Mouse (Mus musculus): ENCODE results near the gene Adm2. TPM values are rescaled to one million over a fixed set of nuclear protein-coding genes. Genes with fewer than 3 reads are reported as not detected.

Gene Adm2
- polyA plus RNA-seq, 1 experiment from 2014 or later, result not detected

DNA sequence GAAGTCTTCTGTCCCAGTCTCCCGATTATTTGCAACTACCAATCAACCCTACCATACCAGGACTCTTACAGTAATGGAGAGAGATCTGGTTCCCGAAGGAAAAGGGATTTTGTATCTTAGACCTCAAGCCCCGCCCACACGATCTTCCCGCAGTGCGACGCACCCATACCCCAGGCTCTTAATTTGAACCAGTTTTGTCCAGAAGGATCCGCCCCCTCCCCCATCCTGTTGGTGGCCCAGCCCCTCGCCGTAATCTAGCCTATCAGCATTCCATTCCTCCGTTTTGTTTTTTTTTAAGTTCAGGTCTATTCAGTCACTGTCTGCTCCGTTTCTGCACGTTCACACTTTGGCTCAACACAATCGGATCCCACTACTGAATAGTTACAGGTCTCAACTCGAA, 33.9 kb downstream of the Adm2 start:
- Histone ChIP-seq H3K4me3 (ENCODE audit: low read depth, low read length) (peak overlapping the region; percentile 74), H3K9ac (ENCODE audit: low read length) (peak overlapping the region; percentile 82), H3K9me3 (ENCODE audit: control insufficient read depth, low read length) (no peaks in the 10 kb centered on the region), H3K4me2 (peak overlapping the region; percentile 85), H3K27ac (ENCODE audit: low read depth, low read length) (0 out of 2 replicates have a peak overlapping the region, but pooled peaks have one; percentile 69), H3K36me3 (ENCODE audit: control insufficient read depth, insufficient read depth, low read length) (peaks cover 15% of the 10 kb centered on the region), H3K27me3 (ENCODE audit: control insufficient read depth, insufficient read depth, low read length) (no peaks in the 10 kb centered on the region), H3K4me1 (ENCODE audit: control insufficient read depth, insufficient read depth, low read length) (peaks cover 14% of the 10 kb centered on the region)
- DNase-seq (ENCODE audit: low spot score, missing footprints) (peak; percentile 98), ATAC-seq (ENCODE audit: low FRiP score) (peak; percentile 75)
- under 1% methylated on average over 15 of the region's 15 CpGs for WGBS

DNA sequence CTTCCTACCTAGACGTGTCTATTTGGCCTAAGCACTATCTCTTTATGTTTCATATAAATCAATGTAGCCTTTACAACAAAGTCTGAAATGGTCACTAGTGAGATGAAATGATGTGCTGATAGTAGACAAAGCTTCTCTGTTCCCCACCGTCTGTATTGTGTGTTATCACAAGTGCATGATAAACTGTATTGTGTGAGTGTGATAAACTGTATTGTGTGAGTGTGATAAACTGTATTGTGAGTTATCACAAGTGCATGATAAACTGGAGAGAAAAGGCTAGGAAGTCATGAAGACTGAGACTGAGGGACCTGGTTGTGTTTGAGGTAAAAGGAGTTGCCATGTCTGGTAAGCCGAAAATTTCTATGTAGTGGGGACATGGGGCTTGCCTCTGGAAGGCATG, 36.3 kb downstream of the Adm2 start:
- ATAC-seq (ENCODE audit: low FRiP score), result no peak

DNA sequence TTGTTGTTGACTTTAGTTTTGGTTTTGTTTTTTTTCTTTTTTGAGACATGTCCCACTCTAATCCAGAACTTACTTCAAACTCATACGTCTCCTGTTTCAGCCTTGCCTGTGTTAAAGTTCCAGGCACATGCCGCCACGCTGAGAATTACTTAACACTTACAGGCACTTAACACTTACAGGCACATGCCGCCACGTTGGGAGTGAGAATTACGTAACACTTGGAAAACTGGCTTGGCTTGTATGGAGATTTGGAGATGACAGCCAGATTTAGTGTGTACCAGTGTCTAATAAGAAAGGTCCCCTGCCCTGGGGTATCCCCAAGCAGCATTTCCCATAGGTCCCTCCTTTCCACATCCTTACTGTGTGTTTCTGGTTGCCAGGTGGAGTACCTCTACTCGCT, 40.5 kb downstream of the Adm2 start:
- H3K9ac ChIP-seq (ENCODE audit: low read length), result no peak overlapping the region
- H3K36me3 ChIP-seq (ENCODE audit: control insufficient read depth, insufficient read depth, low read length), result peaks cover 28% of the 10 kb centered on the region
- no peak overlapping the region for H3K4me2 ChIP-seq
- no peaks in the 10 kb centered on the region for H3K27me3 ChIP-seq (ENCODE audit: control insufficient read depth, insufficient read depth, low read length)
- H3K27ac ChIP-seq (ENCODE audit: low read depth, low read length), result no peak overlapping the region
- ATAC-seq (ENCODE audit: low FRiP score) (no peak), DNase-seq (ENCODE audit: low spot score, missing footprints) (no peak)
- H3K4me3 ChIP-seq (ENCODE audit: low read depth, low read length), result no peak overlapping the region
- no peaks in the 10 kb centered on the region for H3K4me1 ChIP-seq (ENCODE audit: control insufficient read depth, insufficient read depth, low read length)
- 95% methylated on average over 7 of the region's 7 CpGs for WGBS
- H3K9me3 ChIP-seq (ENCODE audit: control insufficient read depth, low read length), result no peaks in the 10 kb centered on the region

More for the DNA sequence above, 36.3 kb downstream of the Adm2 start:
- Histone ChIP-seq H3K9ac (ENCODE audit: low read length) (no peak overlapping the region), H3K27me3 (ENCODE audit: control insufficient read depth, insufficient read depth, low read length) (no peaks in the 10 kb centered on the region), H3K9me3 (ENCODE audit: control insufficient read depth, low read length) (no peaks in the 10 kb centered on the region), H3K36me3 (ENCODE audit: control insufficient read depth, insufficient read depth, low read length) (peaks cover 3% of the 10 kb centered on the region), H3K4me1 (ENCODE audit: control insufficient read depth, insufficient read depth, low read length) (peaks cover 14% of the 10 kb centered on the region), H3K27ac (ENCODE audit: low read depth, low read length) (no peak overlapping the region), H3K4me3 (ENCODE audit: low read depth, low read length) (no peak overlapping the region), H3K4me2 (no peak overlapping the region)
- no peak for DNase-seq (ENCODE audit: low spot score, missing footprints)
- 95% methylated on average over 3 of the region's 3 CpGs for WGBS

DNA sequence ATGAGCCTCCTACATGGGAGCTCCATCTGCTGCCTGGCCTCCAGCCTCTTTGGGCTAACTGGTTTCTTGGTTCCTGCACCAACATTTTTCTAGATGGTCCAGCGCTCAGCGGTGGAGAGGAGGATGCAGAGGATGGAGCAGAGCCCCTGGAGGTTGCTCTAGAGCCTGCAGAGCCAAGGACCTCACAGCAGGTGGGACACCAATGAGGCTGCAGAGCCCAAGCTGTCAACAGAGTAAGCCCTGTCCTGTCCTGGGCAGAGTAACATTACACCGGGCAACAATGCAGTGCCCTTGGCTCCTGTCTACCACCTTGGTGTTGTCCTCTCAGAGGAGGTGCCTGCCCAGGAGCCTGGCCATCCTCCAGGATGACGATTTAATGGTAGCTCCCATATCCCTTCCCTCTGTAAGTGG, 42.6 kb downstream of the Adm2 start:
- no peak overlapping the region for H3K4me3 ChIP-seq (ENCODE audit: low read depth, low read length)
- DNase-seq (ENCODE audit: low spot score, missing footprints), result no peak
- H3K27me3 ChIP-seq (ENCODE audit: control insufficient read depth, insufficient read depth, low read length), result no peaks in the 10 kb centered on the region
- no peak overlapping the region for H3K27ac ChIP-seq (ENCODE audit: low read depth, low read length)
- H3K9me3 ChIP-seq (ENCODE audit: control insufficient read depth, low read length), result no peaks in the 10 kb centered on the region
- no peak overlapping the region for H3K4me2 ChIP-seq
- peaks cover 43% of the 10 kb centered on the region for H3K36me3 ChIP-seq (ENCODE audit: control insufficient read depth, insufficient read depth, low read length)
- H3K4me1 ChIP-seq (ENCODE audit: control insufficient read depth, insufficient read depth, low read length), result no peaks in the 10 kb centered on the region
- 95% methylated on average over 4 of the region's 4 CpGs for WGBS
- H3K9ac ChIP-seq (ENCODE audit: low read length), result no peak overlapping the region
- no peak for ATAC-seq (ENCODE audit: low FRiP score)

DNA sequence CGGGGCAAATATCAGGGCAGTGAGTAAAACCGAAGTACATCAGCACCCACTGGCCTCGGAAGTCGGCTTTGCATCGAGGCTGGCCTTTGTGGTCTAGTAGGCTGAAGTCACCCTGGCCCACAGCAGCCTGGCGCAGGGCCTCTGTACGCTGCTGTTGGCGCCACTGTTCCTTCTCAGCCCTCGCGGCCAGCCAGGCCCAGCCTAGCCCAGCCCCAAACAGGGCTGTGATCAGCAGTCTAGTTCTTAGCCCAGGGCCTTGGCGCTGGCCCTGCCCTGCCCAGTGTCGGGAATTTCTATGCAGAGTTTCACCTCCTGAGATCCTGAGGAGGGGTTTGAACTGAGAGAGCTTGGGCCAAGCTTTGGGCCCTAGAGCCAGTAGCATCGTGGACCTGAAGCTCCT, 49.5 kb downstream of the Adm2 start:
- Histone ChIP-seq H3K9ac (ENCODE audit: low read length) (no peak overlapping the region), H3K4me2 (no peak overlapping the region), H3K4me1 (ENCODE audit: control insufficient read depth, insufficient read depth, low read length) (peaks cover 8% of the 10 kb centered on the region), H3K36me3 (ENCODE audit: control insufficient read depth, insufficient read depth, low read length) (peaks cover 39% of the 10 kb centered on the region), H3K4me3 (ENCODE audit: low read depth, low read length) (no peak overlapping the region), H3K9me3 (ENCODE audit: control insufficient read depth, low read length) (no peaks in the 10 kb centered on the region), H3K27me3 (ENCODE audit: control insufficient read depth, insufficient read depth, low read length) (peaks cover 11% of the 10 kb centered on the region), H3K27ac (ENCODE audit: low read depth, low read length) (no peak overlapping the region)
- WGBS, result 93% methylated on average over 13 of the region's 13 CpGs
- no peak for ATAC-seq (ENCODE audit: low FRiP score)
- peak; percentile 80 for DNase-seq (ENCODE audit: low spot score, missing footprints)

DNA sequence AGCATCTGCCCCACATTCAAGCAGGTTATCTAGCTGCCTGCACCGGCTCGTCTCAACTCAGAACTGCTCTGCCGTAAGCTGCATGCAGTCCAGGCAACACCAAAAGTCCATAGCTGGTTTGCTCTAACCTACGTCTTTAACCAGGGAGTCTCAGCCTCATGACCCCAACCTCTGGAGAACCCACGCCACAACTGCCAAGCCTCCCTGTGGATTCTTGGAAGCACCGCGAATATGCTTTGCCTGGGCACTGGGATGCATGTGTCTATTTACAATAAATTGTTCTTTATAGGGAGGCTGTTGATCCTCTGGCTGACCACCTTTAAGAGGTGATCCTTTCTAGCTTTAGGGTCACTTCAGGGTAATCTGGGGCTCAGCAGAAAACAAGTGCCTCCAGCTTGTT, 50.0 kb downstream of the Adm2 start:
- H3K4me1 ChIP-seq (ENCODE audit: control insufficient read depth, insufficient read depth, low read length), result peaks cover 12% of the 10 kb centered on the region
- DNase-seq (ENCODE audit: low spot score, missing footprints) (no peak), ATAC-seq (ENCODE audit: low FRiP score) (no peak)
- peak overlapping the region; percentile 63 for H3K4me3 ChIP-seq (ENCODE audit: low read depth, low read length)
- no peaks in the 10 kb centered on the region for H3K9me3 ChIP-seq (ENCODE audit: control insufficient read depth, low read length)
- H3K27ac ChIP-seq (ENCODE audit: low read depth, low read length), result no peak overlapping the region
- 82% methylated on average over 7 of the region's 7 CpGs for WGBS
- H3K36me3 ChIP-seq (ENCODE audit: control insufficient read depth, insufficient read depth, low read length), result peaks cover 34% of the 10 kb centered on the region
- peaks cover 16% of the 10 kb centered on the region for H3K27me3 ChIP-seq (ENCODE audit: control insufficient read depth, insufficient read depth, low read length)
- H3K4me2 ChIP-seq, result peak overlapping the region; percentile 81
- H3K9ac ChIP-seq (ENCODE audit: low read length), result no peak overlapping the region

DNA sequence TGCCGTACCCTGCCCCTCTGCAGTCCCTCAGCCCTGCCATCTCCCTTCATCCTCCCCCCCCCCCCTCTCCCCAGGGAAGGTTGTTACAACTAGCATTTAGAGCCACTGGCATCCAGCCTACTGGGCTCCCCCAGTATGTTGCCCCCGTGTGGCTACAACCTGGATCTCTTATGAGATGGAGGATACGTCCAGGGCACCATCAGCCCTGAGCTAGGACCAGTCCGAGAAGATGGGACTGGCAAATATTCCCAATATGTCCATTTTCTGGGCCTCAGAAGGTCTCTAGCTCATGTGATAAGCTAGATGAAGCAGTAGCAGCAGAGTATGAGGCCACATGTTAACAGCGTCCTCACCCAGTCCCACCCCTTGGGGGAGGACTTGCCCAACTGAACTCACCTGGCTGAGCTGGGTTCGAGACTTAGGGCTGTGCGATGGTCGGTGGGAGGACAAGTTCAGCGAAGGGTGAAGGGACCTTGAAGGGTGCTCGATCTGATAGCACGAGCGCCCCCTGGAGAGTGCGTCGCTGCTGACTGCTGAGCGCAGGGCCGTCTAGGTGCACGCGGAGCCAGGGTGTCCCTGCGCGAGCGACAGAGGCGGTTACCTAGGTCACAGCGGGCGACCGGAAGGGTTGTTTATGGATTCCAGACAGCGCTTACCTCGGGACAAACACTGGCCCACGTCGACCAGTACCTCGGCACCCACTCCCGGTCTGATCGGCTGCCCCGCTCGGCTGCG, 50.7 kb downstream of the Adm2 start:
- DNase-seq (ENCODE audit: low spot score, missing footprints), result peak; percentile 97
- peak overlapping the region; percentile 63 for H3K4me3 ChIP-seq (ENCODE audit: low read depth, low read length)
- peak; percentile 83 for ATAC-seq (ENCODE audit: low FRiP score)
- H3K27ac ChIP-seq (ENCODE audit: low read depth, low read length), result peak overlapping the region; percentile 89
- 3% methylated on average over 35 of the region's 35 CpGs for WGBS
- peak overlapping the region; percentile 86 for H3K9ac ChIP-seq (ENCODE audit: low read length)
- H3K4me2 ChIP-seq, result peak overlapping the region; percentile 81
- H3K36me3 ChIP-seq (ENCODE audit: control insufficient read depth, insufficient read depth, low read length), result peaks cover 32% of the 10 kb centered on the region
- H3K9me3 ChIP-seq (ENCODE audit: control insufficient read depth, low read length), result no peaks in the 10 kb centered on the region
- H3K27me3 ChIP-seq (ENCODE audit: control insufficient read depth, insufficient read depth, low read length), result peaks cover 23% of the 10 kb centered on the region
- H3K4me1 ChIP-seq (ENCODE audit: control insufficient read depth, insufficient read depth, low read length), result peaks cover 13% of the 10 kb centered on the region

DNA sequence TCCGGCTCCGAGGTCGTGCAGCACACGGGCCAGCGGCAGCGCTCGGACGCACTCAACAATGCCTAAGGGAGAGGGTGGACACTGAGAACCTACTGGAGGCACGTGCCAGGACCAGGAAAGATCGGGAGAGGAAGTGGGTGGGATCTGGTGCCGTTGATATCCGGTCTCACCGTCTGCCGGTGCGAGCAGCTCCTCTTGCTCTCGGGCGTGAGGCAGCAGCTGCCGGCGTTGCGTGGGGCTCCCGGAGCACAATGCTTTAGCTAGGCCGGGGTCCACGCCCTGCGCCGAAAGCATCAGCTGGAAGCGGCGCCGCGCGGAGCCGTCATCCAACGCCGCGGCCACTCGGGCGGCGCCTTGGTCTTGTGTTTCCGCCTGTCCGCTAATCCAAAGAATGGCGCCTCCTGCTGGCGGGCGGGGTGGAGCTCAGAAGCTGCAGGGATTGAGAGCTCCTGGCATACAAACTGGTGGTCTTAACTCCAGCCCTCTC, 51.3 kb downstream of the Adm2 start, which contains the start of gene Sco2:
TSS of gene Sco2 (minus strand) at position 85 of the 487 bp plus-strand sequence.
- Histone ChIP-seq H3K27ac (ENCODE audit: low read depth, low read length) (peak within 1 kb of the TSS; percentile 89), H3K4me2 (peak within 1 kb of the TSS; percentile 81), H3K9me3 (ENCODE audit: control insufficient read depth, low read length) (no peaks in the 10 kb centered on the region), H3K4me3 (ENCODE audit: low read depth, low read length) (peak within 1 kb of the TSS; percentile 63), H3K4me1 (ENCODE audit: control insufficient read depth, insufficient read depth, low read length) (peaks cover 15% of the 10 kb centered on the region), H3K36me3 (ENCODE audit: control insufficient read depth, insufficient read depth, low read length) (peaks cover 28% of the 10 kb centered on the region), H3K9ac (ENCODE audit: low read length) (peak within 1 kb of the TSS; percentile 86), H3K27me3 (ENCODE audit: control insufficient read depth, insufficient read depth, low read length) (peaks cover 29% of the 10 kb centered on the region)
- WGBS, result under 1% methylated on average over 42 of the region's 42 CpGs
- DNase-seq (ENCODE audit: low spot score, missing footprints) (peak; percentile 100), ATAC-seq (ENCODE audit: low FRiP score) (peak; percentile 87)

Measured in midbrain, embryonic 11.5 days (tissue).